Mouse (Mus musculus) left cerebral cortex, adult 9 months (tissue): ENCODE measurements at regions not wholly inside any gene's neighbourhood (a gene's known extent, or its start where the extent isn't known, plus 50 kb on each side); places are given as distances from the start of the nearest gene placed in this dataset.
A peak's percentile ranks its signal among the peaks of the same experiment; 100 is the strongest.

Source experiments
- DNase-seq, 2 experiments: peaks; one replicate each; pipeline ENCODE4 v3.0.0; 2022; ENCODE audit warnings: low spot score in 2 of 2

- no peak for DNase-seq
Observed at GRCm38 (mm10) chr17:44420098-44421070, 232.0 kb downstream of the Clic5 start.

- peak; percentile 2 to 8 for DNase-seq
Observed at GRCm38 (mm10) chr17:44422161-44422560, 233.8 kb downstream of the Clic5 start.

DNA sequence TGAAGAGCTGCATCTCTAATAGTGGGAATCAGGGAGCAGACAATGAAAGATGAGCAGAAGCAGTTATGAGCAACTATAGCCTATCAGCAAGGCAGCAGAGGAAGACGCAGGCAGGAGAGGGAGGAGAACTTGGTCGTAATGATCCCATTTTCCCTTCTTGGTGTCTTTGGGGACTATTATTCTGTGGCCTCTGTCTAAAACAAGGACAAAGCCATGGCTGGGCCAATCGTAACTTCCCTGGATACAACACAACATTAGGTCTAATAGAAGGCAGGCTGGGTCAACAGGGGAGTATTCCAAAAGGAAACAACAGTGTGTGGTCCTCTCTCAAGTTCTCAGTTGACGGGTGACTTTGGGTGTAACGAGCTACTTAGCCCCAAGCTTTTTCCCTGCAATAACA is 234.5 kb downstream of the Clic5 start:
- DNase-seq = no peak

DNA sequence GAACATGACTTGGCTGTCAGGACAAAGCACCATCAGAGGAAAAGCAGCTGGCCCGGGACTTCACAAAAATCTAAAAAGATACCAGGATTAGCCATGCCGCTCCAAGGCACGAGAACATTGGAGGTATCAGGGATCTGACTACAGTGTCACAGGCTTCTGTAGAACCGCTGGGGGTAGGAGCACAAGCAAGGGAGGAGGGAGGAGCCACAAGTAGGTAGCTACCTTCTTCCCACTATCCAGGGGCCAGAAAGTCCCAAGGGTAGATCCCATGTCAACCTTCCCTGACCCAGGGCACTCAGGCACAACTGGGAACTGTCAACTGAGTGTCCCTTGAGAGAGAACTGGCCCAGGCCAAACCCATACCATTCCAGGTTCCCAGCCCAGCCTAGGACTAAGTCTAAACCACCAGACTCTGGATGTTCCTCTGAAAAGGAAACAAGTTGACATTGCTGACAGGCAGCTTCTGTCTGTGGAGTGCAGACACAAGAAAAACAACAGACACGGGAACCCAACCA is 235.1 kb downstream of the Clic5 start:
- DNase-seq = no peak

GRCm38 (mm10) chr17:44432524-44433295 is 244.3 kb downstream of the Clic5 start:
- DNase-seq = no peak

DNA sequence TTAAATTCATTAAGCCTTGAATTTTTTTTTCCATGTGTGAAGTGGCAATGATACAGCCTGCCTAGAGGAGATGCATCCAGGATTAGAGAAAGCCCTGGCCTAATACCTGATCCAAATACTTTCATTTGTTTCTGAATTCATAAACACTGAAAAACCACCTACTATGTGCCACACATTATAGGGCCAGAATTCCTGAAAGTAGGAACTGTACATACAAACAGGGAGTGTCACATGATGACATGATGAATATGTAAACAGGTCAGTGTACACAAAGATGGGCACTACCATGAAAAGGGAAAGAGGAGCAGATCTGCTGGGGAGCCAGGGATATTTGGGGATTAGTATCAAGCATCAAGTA is 244.9 kb downstream of the Clic5 start:
- DNase-seq = no peak

GRCm38 (mm10) chr17:44436536-44437043 is 248.2 kb downstream of the Clic5 start:
- DNase-seq = no peak

- no peak for DNase-seq
Observed at GRCm38 (mm10) chr17:44438526-44438925, 250.1 kb downstream of the Clic5 start.

DNA sequence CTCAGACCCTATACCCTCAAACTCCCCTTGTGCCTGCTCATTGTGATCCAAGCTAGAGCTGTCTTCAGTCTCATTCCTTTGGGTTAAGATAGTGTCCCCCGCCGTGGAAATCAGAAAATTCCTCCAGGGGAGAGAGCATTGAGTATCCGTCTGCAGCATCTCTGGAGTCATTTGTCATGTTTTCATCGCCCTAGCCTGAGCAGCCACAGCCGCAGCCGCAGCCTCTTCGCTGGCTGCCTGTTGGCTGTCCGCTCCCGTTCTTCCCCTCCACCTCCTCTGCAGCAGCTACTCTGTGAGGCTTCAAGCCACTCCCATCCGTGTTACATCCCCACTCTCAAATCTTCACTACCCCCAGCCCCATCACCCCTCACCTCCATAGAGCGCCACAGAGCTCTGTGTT is 255.1 kb downstream of the Clic5 start:
- no peak for DNase-seq

- no peak for DNase-seq
Observed at GRCm38 (mm10) chr17:44445361-44445760, 257.0 kb downstream of the Clic5 start.
